Mouse (Mus musculus) forebrain, embryonic 16.5 days (tissue): Measurements from ENCODE around the gene H1foo. TPM values are rescaled to one million over a fixed set of nuclear protein-coding genes. Genes with fewer than 3 reads are reported as not detected.

ENCODE experiments used
- ATAC-seq: fragments of 200-750 bp; cut with Nextera tagmentation; 2 replicates; pipeline ENCODE4 v1.8.0; 2017; ENCODE audit warnings: mild to moderate bottlenecking, moderate library complexity
- H3K27ac ChIP-seq: fragments of 300-500 bp; sonication (generic); 2 replicates; pipeline ENCODE4 v1.5.1; 2014; ENCODE audit warnings: low read length, control low read depth
- H3K27me3 ChIP-seq: fragments of 300-500 bp; sonication (generic); replicated peaks from 2 replicates; pipeline ENCODE4 v1.6.1; 2014; ENCODE audit warnings: low read length; ENCODE audit not compliant: control insufficient read depth, insufficient read depth
- H3K36me3 ChIP-seq: fragments of 300-500 bp; sonication (generic); 2 replicates; pipeline ENCODE4 v1.6.1; 2014; ENCODE audit not compliant: control insufficient read depth, insufficient read depth
- H3K4me1 ChIP-seq: fragments of 300-500 bp; sonication (generic); replicated peaks from 2 replicates; pipeline ENCODE4 v1.6.1; 2014; ENCODE audit warnings: low read length; ENCODE audit not compliant: control insufficient read depth, insufficient read depth
- H3K4me2 ChIP-seq: fragments of 300-500 bp; sonication (generic); 2 replicates; pipeline ENCODE4 v1.6.1; 2014; ENCODE audit warnings: mild to moderate bottlenecking, low read length, control low read depth
- H3K4me3 ChIP-seq: fragments of 300-500 bp; sonication (generic); replicated peaks from 2 replicates; pipeline ENCODE4 v1.5.1; 2014; ENCODE audit warnings: mild to moderate bottlenecking, low read length, control low read depth
- H3K9ac ChIP-seq: fragments of 300-500 bp; sonication (generic); replicated peaks from 2 replicates; pipeline ENCODE4 v1.6.1; 2014; ENCODE audit warnings: low read depth, low read length, control low read depth
- H3K9me3 ChIP-seq: fragments of 300-500 bp; sonication (generic); 2 replicates; pipeline ENCODE4 v1.6.1; 2016; ENCODE audit warnings: low read length; ENCODE audit not compliant: control insufficient read depth
- WGBS: fragments of 180-500 bp; shearing (Covaris S2); extraction: QIAGEN DNeasy Blood & Tissue Kit; methylation state at CpG from one replicate; pipeline ENCODE4 v1.1.7; 2014; 5-methylcytosine and 5-hydroxymethylcytosine counted together
- polyA plus RNA-seq: library from polyadenylated mRNA; unstranded; fragments of >200 nt; fragmentation: Nextera tagmentation; extraction: Ambion mirVana; gene quantifications from 2 replicates; pipeline ENCODE4 v1.2.1, GENCODE M21; 2015

H1foo gene
- polyA plus RNA-seq, 1 experiment from 2014 or later = not detected

- no peaks in the 10 kb centered on the region for H3K9me3 ChIP-seq
- no peak for ATAC-seq
- no peak overlapping the region for H3K4me3 ChIP-seq
- no peak overlapping the region for H3K9ac ChIP-seq
- H3K4me1 ChIP-seq = no peaks in the 10 kb centered on the region
- H3K27me3 ChIP-seq = no peaks in the 10 kb centered on the region
- H3K36me3 ChIP-seq = no peaks in the 10 kb centered on the region
- whole genome bisulfite sequencing = 97% methylated on average over 2 of the region's 2 CpGs
- no peak overlapping the region for H3K27ac ChIP-seq
- no peak overlapping the region for H3K4me2 ChIP-seq
Observed at GRCm38 (mm10) chr6:115938011-115938410, 6.7 kb upstream of the H1foo start.

- H3K9me3 ChIP-seq = no peaks in the 10 kb centered on the region
- H3K27ac ChIP-seq = no peak overlapping the region
- H3K4me1 ChIP-seq = no peaks in the 10 kb centered on the region
- H3K36me3 ChIP-seq = no peaks in the 10 kb centered on the region
- H3K4me2 ChIP-seq = no peak overlapping the region
- no peaks in the 10 kb centered on the region for H3K27me3 ChIP-seq
- no peak overlapping the region for H3K9ac ChIP-seq
- ATAC-seq = no peak
- no peak overlapping the region for H3K4me3 ChIP-seq
- 81% methylated on average over 1 of the region's 1 CpGs for WGBS
Observed at GRCm38 (mm10) chr6:115938798-115939197, 5.9 kb upstream of the H1foo start.

GRCm38 (mm10) chr6:115940603-115941002 lies 4.1 kb upstream of the H1foo start:
- Histone ChIP-seq H3K4me2 (no peak overlapping the region), H3K36me3 (no peaks in the 10 kb centered on the region), H3K4me1 (no peaks in the 10 kb centered on the region), H3K9ac (no peak overlapping the region), H3K4me3 (no peak overlapping the region), H3K27ac (no peak overlapping the region), H3K27me3 (no peaks in the 10 kb centered on the region), H3K9me3 (no peaks in the 10 kb centered on the region)
- WGBS = 47% methylated on average over 1 of the region's 1 CpGs
- ATAC-seq = no peak

- H3K27ac ChIP-seq = no peak overlapping the region
- H3K9me3 ChIP-seq = no peaks in the 10 kb centered on the region
- no peaks in the 10 kb centered on the region for H3K36me3 ChIP-seq
- H3K4me3 ChIP-seq = no peak overlapping the region
- H3K4me2 ChIP-seq = no peak overlapping the region
- no peaks in the 10 kb centered on the region for H3K27me3 ChIP-seq
- no peak for ATAC-seq
- no peaks in the 10 kb centered on the region for H3K4me1 ChIP-seq
- H3K9ac ChIP-seq = no peak overlapping the region
- WGBS = 26% methylated on average over 5 of the region's 12 CpGs
Observed at GRCm38 (mm10) chr6:115941128-115941527, 3.6 kb upstream of the H1foo start.

- Histone ChIP-seq H3K4me1 (no peaks in the 10 kb centered on the region), H3K27ac (no peak overlapping the region), H3K4me2 (no peak overlapping the region), H3K4me3 (no peak overlapping the region), H3K27me3 (no peaks in the 10 kb centered on the region), H3K9ac (no peak overlapping the region), H3K36me3 (no peaks in the 10 kb centered on the region), H3K9me3 (no peaks in the 10 kb centered on the region)
- no peak for ATAC-seq
- 80% methylated on average over 9 of the region's 9 CpGs for WGBS
Observed at GRCm38 (mm10) chr6:115943498-115944427, 975 bp upstream of the H1foo start.

GRCm38 (mm10) chr6:115945633-115946032 lies 895 bp downstream of the H1foo start:
- Histone ChIP-seq H3K27me3 (no peaks in the 10 kb centered on the region), H3K4me1 (no peaks in the 10 kb centered on the region), H3K4me2 (no peak overlapping the region), H3K27ac (no peak overlapping the region), H3K9ac (no peak overlapping the region), H3K9me3 (no peaks in the 10 kb centered on the region), H3K4me3 (no peak overlapping the region), H3K36me3 (no peaks in the 10 kb centered on the region)
- WGBS = 87% methylated on average over 8 of the region's 8 CpGs
- no peak for ATAC-seq

- H3K36me3 ChIP-seq = no peaks in the 10 kb centered on the region
- H3K9ac ChIP-seq = no peak overlapping the region
- no peaks in the 10 kb centered on the region for H3K27me3 ChIP-seq
- no peaks in the 10 kb centered on the region for H3K4me1 ChIP-seq
- ATAC-seq = 0 out of 2 replicates have a peak, but pooled peaks have one; percentile 26
- WGBS = 43% methylated on average over 6 of the region's 6 CpGs
- no peak overlapping the region for H3K4me3 ChIP-seq
- H3K4me2 ChIP-seq = no peak overlapping the region
- H3K9me3 ChIP-seq = no peaks in the 10 kb centered on the region
- no peak overlapping the region for H3K27ac ChIP-seq
Observed at GRCm38 (mm10) chr6:115946389-115946788, 1.7 kb downstream of the H1foo start.

- Histone ChIP-seq H3K4me1 (peaks cover 42% of the 10 kb centered on the region), H3K9ac (no peak overlapping the region)
- WGBS = 68% methylated on average over 9 of the region's 9 CpGs
Observed at GRCm38 (mm10) chr6:115954506-115955074, 9.9 kb downstream of the H1foo start.

GRCm38 (mm10) chr6:115955169-115955568 lies 10.4 kb downstream of the H1foo start:
- WGBS = 83% methylated on average over 4 of the region's 4 CpGs
- peaks cover 42% of the 10 kb centered on the region for H3K4me1 ChIP-seq
- no peak overlapping the region for H3K27ac ChIP-seq
- ATAC-seq = no peak
- no peaks in the 10 kb centered on the region for H3K27me3 ChIP-seq
- no peak overlapping the region for H3K4me3 ChIP-seq
- H3K9me3 ChIP-seq = no peaks in the 10 kb centered on the region
- H3K36me3 ChIP-seq = no peaks in the 10 kb centered on the region
- no peak overlapping the region for H3K4me2 ChIP-seq
- H3K9ac ChIP-seq = no peak overlapping the region

More at GRCm38 (mm10) chr6:115954506-115955074, 9.9 kb downstream of the H1foo start:
- ATAC-seq = no peak
- Histone ChIP-seq H3K36me3 (no peaks in the 10 kb centered on the region), H3K9me3 (no peaks in the 10 kb centered on the region), H3K4me3 (no peak overlapping the region), H3K4me2 (no peak overlapping the region), H3K27me3 (no peaks in the 10 kb centered on the region), H3K27ac (no peak overlapping the region)
